Mouse (Mus musculus): ENCODE data around the gene Ubl4b.

- TF ChIP-seq CTCF (IDR thresholded peaks at IDR 0.05; ENCODE audit: control insufficient read depth, insufficient read depth, insufficient read length) (no peak), USF1 (IDR thresholded peaks at IDR 0.05; ENCODE audit: low read depth) (no peak)
Observed at GRCm38 (mm10) chr3:107593632-107594031, 38.8 kb upstream of the Ubl4b start.
